Mouse (Mus musculus) left cerebral cortex, adult 11 months (tissue): Measurements from ENCODE around the gene Arvcf.

Source experiments
- DNase-seq: peaks from one replicate; pipeline ENCODE4 v3.0.0; 2022; ENCODE audit warnings: low spot score

Arvcf gene

DNA sequence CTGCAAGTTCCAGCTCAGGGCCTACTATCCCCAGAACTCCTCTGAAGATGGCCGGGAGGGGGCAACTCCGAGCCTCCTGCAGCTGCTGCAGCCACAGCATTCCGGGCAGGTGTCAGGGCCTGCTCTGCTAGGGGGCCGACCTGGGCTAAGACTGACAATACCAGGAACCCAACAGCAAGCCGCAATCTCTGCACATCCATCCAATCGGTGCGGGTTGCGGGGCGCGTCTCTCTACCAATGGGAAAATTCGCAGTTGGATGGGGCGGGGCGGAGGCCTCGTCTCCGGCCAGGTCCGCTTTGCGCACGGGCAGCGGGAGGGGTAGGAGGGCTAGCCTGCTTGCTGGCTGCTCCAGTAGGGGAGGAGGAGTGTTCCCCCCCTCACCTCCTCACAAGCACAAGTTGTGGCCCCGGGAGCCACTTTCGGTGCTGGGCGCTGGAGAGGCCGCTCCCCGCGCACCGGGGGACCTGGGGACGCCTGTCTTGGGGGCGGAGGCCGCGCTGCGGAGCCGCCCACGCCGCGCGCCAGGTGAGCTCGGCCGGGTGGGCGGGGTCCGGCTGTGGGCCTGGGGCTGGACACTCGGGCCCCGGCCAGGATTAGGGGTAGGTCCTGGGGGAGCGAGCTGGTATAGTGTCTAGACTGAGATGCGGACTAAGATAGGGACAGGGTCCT is at the start of gene Arvcf, which contains the start of gene Tango2:
Gene Arvcf (plus strand): TSS at position 252 of the 670 bp plus-strand sequence.
Gene Tango2 (minus strand): TSS at position 173 of the 670 bp plus-strand sequence.
- DNase-seq, result peak; percentile 90

DNA sequence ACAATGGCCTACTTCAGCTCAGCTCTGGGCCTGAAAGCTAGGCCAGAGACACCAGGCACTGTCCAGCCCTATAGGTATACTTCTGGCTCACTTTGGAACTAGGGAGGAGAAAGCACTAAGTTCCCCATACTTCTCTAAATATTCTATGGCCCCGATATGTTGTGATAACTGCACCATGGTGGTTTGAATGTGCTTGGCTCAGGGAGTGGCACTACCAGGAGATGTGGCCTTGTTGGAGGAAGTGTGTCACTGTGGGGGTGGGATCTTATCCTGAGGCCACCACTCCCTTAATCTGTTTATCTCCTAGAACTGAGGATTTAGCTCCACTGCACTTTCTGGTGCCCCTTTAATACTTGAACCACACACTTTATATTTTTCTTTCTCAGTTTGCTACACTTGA is 39.8 kb upstream of the Arvcf start:
- no peak for DNase-seq

DNA sequence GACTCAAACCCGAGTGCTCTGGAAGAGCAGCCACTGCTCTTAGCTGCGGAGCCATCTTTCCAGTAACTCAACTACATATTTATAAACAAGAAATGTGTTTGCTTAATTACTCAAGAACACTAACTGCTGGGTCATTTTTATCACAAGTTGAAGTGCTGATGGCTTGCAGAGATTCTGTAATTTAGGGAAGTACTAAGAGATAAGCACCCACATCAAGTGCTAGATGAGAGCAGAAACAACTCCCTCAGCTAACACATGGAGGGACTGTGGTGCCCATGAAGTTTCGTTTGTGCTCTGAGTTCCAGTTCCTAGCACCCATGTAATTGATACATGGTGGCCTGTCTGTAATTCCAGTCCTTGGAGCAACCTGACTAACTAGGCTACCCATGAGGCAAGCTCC is 29.0 kb upstream of the Arvcf start:
- DNase-seq, result no peak

GRCm38 (mm10) chr16:18321443-18321842 is 26.5 kb upstream of the Arvcf start:
- DNase-seq, result no peak

DNA sequence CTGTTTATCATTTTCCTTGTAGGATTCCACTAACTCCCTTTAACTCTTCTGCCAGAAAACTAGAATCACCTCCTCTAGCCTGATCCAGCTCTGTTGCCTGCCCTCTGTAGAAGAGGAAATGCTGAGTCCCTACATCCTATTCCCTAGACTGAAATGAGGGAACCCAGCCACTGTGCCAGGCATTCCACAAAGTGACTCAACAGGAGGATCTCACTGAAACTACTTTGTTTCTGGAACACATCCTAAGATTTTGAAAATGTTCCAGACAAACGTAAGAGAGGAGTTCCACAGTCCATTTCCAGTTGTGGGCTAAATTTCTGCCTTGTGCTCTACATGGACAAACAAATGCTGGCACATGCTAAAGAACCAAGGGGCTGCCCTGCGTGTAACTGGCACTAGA is 24.5 kb upstream of the Arvcf start:
- DNase-seq, result no peak

DNA sequence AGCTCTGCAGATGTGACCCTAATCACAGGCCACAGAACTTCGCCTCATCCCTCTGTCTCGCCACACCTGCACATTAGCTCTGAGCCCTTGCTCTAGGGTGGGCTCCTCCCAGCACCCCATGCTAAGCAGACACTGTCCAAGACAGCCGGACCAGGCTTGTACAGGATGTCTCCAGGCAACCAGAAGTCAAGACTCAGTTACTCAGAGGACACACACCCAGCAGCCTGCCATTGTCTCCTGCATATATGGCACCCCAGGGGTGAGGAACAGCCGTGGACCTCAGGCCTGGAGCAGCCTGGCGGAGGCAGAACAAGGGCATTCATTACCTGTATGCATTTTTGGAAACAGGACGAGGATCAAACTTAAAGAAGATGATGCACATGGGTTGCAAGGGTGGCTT is 24.0 kb upstream of the Arvcf start:
- DNase-seq, result no peak

GRCm38 (mm10) chr16:18325741-18326140 is 22.2 kb upstream of the Arvcf start:
- no peak for DNase-seq

GRCm38 (mm10) chr16:18327936-18328335 is 20.0 kb upstream of the Arvcf start:
- DNase-seq, result no peak

- no peak for DNase-seq
Observed at GRCm38 (mm10) chr16:18328524-18328923, 19.5 kb upstream of the Arvcf start.

- no peak for DNase-seq
Observed at GRCm38 (mm10) chr16:18333976-18334375, 14.0 kb upstream of the Arvcf start.

- no peak for DNase-seq
Observed at GRCm38 (mm10) chr16:18335981-18336380, 12.0 kb upstream of the Arvcf start.

DNA sequence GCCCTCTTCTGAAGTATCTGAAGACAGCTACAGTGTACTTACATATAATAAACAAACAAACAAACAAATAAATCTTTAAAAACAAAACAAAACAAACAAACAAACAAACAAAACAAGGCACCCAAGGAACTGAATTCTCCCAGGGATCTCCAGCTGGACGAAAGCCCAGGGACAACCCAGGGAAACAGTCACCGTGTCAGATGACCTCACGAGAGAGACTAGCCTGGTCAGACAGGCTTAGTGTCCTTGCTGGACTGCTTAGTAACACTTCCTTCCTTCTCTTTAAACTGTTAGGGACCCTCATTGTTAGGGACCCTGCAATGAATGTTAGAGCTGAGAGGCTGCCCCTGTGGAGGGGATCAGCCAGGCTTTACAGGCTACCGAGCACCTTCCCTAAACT is 10.7 kb upstream of the Arvcf start:
- no peak for DNase-seq

DNA sequence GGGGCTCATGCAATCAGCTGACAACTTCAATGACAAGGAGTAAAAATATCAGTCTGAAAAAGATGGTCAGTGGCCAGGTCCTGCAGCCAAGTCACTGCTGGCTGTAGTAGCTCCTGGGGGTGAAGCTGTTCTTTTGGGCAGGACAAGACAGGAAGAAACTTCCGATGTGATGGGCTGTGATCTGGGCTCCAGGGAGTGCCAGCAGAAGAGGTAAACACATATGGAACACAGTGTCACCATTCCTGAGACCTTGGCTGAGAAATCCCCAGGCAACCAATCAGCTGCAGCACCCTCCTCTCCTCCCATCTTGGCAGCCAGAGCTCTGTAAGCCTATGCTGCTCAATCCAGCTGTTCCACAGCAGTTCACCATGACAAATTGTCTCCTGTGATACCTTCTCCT is 8.1 kb upstream of the Arvcf start:
- no peak for DNase-seq

DNA sequence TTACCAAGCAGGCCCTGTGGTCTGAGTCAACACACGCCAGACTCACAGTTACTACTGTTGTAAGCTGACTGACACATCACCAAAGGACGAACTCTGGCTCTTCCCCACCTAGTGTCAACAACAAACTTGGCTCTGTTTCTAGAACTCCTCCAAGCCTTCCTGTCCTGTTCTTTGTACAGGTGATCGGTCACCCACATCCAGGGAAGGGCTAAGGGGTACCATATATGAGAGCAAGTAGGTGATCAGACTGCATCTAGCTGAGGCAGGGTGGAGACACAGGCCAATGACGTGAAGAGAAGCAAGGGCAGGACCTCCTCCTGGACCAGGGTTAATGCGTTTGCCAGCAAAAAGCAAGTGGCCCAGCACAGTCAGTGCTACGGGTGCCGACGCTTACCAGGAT is 6.4 kb upstream of the Arvcf start:
- no peak for DNase-seq

GRCm38 (mm10) chr16:18342076-18342475 is 5.9 kb upstream of the Arvcf start:
- DNase-seq, result no peak

GRCm38 (mm10) chr16:18342650-18343570 is 5.1 kb upstream of the Arvcf start:
- no peak for DNase-seq

GRCm38 (mm10) chr16:18343778-18344177 is 4.2 kb upstream of the Arvcf start:
- peak; percentile 96 for DNase-seq

- peak; percentile 82 for DNase-seq
Observed at GRCm38 (mm10) chr16:18345243-18345642, 2.7 kb upstream of the Arvcf start.

GRCm38 (mm10) chr16:18348601-18349175 is 706 bp downstream of the Arvcf start:
- DNase-seq, result no peak

- DNase-seq, result no peak
Observed at GRCm38 (mm10) chr16:18349761-18350325, 1.9 kb downstream of the Arvcf start.

- no peak for DNase-seq
Observed at GRCm38 (mm10) chr16:18351313-18352055, 3.5 kb downstream of the Arvcf start.

- no peak for DNase-seq
Observed at GRCm38 (mm10) chr16:18353106-18353505, 5.1 kb downstream of the Arvcf start.
